Mouse (Mus musculus) erythroblast, embryonic 14.5 days (primary cell): ENCODE measurements around the gene Ankrd1.

ENCODE experiments used
- GATA1 ChIP-seq: IDR thresholded peaks from 2 replicates; pipeline ENCODE4 v1.6.1; 2012; ENCODE audit warnings: low read length, inconsistent platforms, mixed read lengths
- TAL1 ChIP-seq: IDR thresholded peaks from 3 replicates; pipeline ENCODE4 v1.6.1; 2012; ENCODE audit warnings: low read length, inconsistent platforms, mixed read lengths

GRCm38 (mm10) chr19:36097194-36097593, 22.7 kb downstream of the Ankrd1 start:
- TF ChIP-seq GATA1 (no peak), TAL1 (no peak)
